Mouse (Mus musculus): Measurements from ENCODE around the gene Apip. TPM values are rescaled to one million over a fixed set of nuclear protein-coding genes. Genes with fewer than 3 reads are reported as not detected.
A peak's percentile ranks its signal among the peaks of the same experiment; 100 is the strongest.

The Apip gene
- total and polyA plus RNA-seq, 3 experiments = 44.2 to 74.7 (median 62.5) TPM

GRCm38 (mm10) chr2:103131145-103131544 is 57.7 kb downstream of the Apip start:
- WGBS = 27% methylated on average over 4 of the region's 4 CpGs
- TF ChIP-seq CTCF (IDR thresholded peaks at IDR 0.05) (peak; percentile 26), POLR2A (IDR thresholded peaks at IDR 0.05; ENCODE audit: insufficient read depth, low read depth, low read length) (no peak)
- Histone ChIP-seq H3K4me1 (ENCODE audit: control insufficient read depth, insufficient read depth, low read length) (no peaks in the 10 kb centered on the region), H3K36me3 (ENCODE audit: control insufficient read depth, insufficient read depth, low read length) (no peaks in the 10 kb centered on the region), H3K27ac (no peak overlapping the region), H3K9ac (ENCODE audit: low read depth, low read length) (no peak overlapping the region), H3K4me3 (no peak overlapping the region), H3K27me3 (ENCODE audit: control insufficient read depth, insufficient read depth, low read length) (no peaks in the 10 kb centered on the region), H3K79me2 (replicated peaks; ENCODE audit: control insufficient read depth, insufficient read depth, low read length) (no peaks in the 10 kb centered on the region)
- DNase-seq = no peak
- intact Hi-C loops (cut with DNase I) = loop anchor here (5.0 kb wide), 1 partner anchor 216 kb away; no protein-coding TSS in a partner anchor

GRCm38 (mm10) chr2:103138529-103139265 is 65.2 kb downstream of the Apip start:
- Histone ChIP-seq H3K9ac (ENCODE audit: low read depth, low read length) (no peak overlapping the region), H3K79me2 (replicated peaks; ENCODE audit: control insufficient read depth, insufficient read depth, low read length) (no peaks in the 10 kb centered on the region), H3K4me3 (no peak overlapping the region), H3K36me3 (ENCODE audit: control insufficient read depth, insufficient read depth, low read length) (no peaks in the 10 kb centered on the region), H3K27ac (no peak overlapping the region), H3K27me3 (ENCODE audit: control insufficient read depth, insufficient read depth, low read length) (no peaks in the 10 kb centered on the region), H3K4me1 (ENCODE audit: control insufficient read depth, insufficient read depth, low read length) (no peaks in the 10 kb centered on the region)
- TF ChIP-seq POLR2A (IDR thresholded peaks at IDR 0.05; ENCODE audit: insufficient read depth, low read depth, low read length) = no peak
- no peak for TF ChIP-seq CTCF (IDR thresholded peaks at IDR 0.05)
- no peak for TF ChIP-seq EP300 (IDR thresholded peaks at IDR 0.05; ENCODE audit: insufficient read depth, low read depth, low read length)
- no peak for DNase-seq
- intact Hi-C loops (cut with DNase I) = no loop called here
- WGBS = 25% methylated on average over 8 of the region's 8 CpGs

Other genes starting within 250 kb of the Apip start
- gene Cd44, start 172.0 kb upstream of the Apip start, total RNA-seq (2021) = 10 to 100 TPM in 1 of 2 experiments, 1 to 10 TPM in 1; 8.4 to 10.8 TPM
- gene Cd44, start 172.0 kb upstream of the Apip start, polyA plus RNA-seq (2012; rRNA removed) = 9.1 and 10.4 TPM in 2 replicates
- gene Pdhx, start 162 bp upstream of the Apip start, total RNA-seq (2021) = 100 to 1,000 TPM; 147 to 162 TPM
- gene Pdhx, start 162 bp upstream of the Apip start, polyA plus RNA-seq (2012; rRNA removed) = 102 and 124 TPM in 2 replicates
- gene Ehf, start 229.6 kb downstream of the Apip start, total RNA-seq (2021) = not detected
- gene Ehf, start 229.6 kb downstream of the Apip start, polyA plus RNA-seq (2012; rRNA removed) = 2.0 TPM in 1 of 2 replicates, not detected in the other